Mouse (Mus musculus) c-Kit-positive CD71-positive TER-119-negative erythroid progenitor cells, embryonic 14.5 days (primary cell): ENCODE results near the gene Bsn.
A peak's percentile ranks its signal among the peaks of the same experiment; 100 is the strongest.

Source experiments
- DNase-seq: peaks from one replicate; pipeline ENCODE4 v3.0.0-alpha.2; 2013; ENCODE audit warnings: low read depth

Bsn gene

DNA sequence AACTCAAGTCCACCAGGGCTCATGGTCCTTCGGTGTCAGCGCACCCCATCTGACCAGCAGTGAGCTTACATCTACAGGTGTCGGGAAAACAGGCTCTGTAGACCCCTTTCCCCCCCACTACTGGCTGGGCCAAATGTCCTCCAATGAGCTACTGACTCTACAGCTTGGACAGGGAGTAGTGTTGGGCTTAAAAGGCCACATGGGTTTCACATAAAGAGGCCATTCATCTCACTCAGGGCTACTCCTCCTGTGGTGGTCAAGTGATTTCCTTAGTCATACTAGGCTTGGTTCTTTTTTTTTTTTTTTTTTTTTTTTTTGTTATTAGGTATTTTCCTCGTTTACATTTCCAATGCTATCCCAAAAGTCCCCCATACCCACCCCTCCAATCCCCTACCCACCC lies 66.3 kb downstream of the Bsn start:
- DNase-seq: no peak

DNA sequence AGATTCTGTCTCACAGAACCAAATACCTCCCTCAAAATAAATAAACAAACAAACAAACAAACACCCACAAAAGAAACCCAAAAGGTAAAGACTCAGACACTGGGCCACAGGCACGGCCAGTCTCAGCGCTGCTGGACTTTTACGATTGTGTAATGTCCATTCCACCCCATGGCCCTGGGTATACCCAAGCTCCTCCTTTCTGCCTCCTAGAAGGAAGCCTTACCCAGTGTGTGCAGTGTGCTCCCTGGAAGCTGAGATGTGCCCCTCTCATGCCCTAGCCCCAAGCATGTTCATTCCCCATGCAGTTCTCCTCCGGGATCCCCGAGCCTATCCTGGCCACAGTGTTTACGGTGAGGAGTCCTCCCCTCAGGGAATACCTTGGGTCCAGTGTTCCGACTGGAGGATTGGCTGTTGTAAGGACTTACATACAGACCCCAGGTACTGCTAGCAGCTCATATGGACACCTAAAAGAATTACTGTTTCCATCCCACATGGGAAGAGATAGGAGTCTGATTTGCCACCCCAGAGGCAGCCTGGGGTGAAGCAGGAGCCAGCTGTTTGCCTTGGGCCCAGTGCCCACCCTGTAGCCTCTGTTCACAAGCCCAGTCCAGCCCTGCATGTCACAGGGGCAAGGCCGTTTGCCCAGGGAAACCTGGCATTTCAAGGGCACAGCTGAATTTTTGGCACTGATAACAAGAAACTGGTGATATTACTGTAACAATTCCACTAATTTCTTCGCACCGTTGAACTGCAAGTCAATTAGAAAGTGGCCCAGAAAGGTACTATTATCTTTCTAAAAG lies 68.8 kb downstream of the Bsn start:
- DNase-seq: no peak

- DNase-seq: no peak
Observed at GRCm38 (mm10) chr9:108120671-108121070, 69.5 kb downstream of the Bsn start.

DNA sequence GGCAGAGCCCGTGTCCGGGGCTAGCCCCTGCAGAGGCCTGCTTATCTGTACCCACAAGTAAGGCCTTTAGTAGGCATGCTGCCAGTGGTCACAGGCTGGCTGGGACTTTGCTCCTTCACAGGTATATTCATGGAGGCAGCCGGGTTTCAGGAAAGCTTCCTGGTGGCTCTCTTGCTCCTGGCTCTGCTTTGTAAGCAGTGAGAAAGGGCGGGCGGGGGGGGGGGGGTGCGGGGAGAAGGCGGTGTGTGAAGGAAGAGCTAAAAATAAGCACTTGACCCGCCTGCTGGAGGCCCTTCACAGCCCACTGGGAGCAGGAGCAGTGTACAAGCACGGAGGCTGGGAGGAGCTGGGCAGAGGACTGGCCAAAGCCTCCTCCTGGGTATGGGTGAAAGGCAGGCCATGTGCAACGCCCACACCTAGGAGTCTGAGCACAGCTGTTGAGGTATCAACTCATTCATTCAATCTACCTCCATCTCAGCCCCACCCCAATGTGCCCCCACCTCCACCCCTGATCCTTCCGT lies 70.2 kb downstream of the Bsn start:
- DNase-seq: no peak

- no peak for DNase-seq
Observed at GRCm38 (mm10) chr9:108117143-108117542, 73.0 kb downstream of the Bsn start.

- DNase-seq: no peak
Observed at GRCm38 (mm10) chr9:108115290-108116077, 74.7 kb downstream of the Bsn start.

DNA sequence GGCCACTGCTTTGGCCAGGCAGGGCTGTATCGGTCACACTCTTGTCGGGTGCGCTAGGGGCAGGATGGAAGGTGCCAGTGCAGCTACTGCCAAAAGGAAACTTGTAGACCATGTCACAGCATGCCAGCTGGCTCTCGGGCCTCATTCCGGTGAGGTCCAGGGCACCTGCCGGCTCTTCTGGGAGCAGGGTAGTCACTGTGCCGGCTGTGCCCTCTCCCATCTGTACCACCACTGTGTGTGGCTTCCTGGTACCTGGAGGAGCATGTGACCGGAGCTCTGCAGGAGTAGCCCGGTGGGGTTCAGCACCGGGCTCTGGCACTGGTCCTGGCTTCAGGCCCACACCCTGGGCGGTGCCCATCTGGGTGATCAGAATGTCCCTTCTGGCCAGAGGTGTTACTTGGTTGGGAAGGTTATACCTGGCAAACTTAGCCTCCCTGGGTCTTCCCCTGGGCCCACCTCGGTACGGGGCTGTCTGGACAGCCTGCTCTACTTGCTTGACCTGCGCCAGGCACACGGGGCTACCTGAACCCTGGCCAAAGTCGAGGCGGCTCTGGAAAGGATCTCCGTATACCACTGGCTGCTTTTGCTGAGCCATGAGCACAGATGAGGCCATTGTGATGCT lies 77.4 kb downstream of the Bsn start:
- no peak for DNase-seq

DNA sequence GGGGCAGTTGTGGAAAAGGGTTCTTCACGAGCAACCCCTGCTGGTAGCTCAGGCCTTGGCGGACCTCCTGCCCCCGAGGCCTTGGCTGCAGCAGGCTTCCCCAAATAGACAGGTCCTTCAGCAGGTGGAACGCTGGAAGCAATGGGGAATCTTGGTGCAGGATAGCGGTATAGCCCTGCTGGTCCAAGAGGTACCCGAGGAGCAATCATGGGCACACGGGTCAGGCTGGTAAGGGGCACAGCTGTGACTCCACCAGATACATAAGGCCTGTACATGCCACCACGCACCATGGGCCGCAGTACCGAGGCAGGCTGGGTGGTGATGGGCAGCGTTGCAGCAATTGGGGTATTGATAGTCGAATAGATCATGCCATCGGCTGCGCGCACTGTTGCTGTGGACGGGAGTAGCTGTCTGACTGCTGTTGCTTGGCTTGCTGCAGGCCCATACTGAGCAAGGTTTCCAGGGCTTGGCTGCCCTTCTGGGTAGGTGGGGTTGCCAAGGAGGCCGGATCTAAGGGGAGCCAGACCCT lies 78.5 kb downstream of the Bsn start:
- no peak for DNase-seq

GRCm38 (mm10) chr9:108111101-108111592 lies 79.0 kb downstream of the Bsn start:
- no peak for DNase-seq

GRCm38 (mm10) chr9:108110160-108110559 lies 80.0 kb downstream of the Bsn start:
- DNase-seq: no peak

- no peak for DNase-seq
Observed at GRCm38 (mm10) chr9:108107867-108108266, 82.3 kb downstream of the Bsn start.

GRCm38 (mm10) chr9:108106090-108106489 lies 84.1 kb downstream of the Bsn start:
- no peak for DNase-seq

GRCm38 (mm10) chr9:108105549-108105863 lies 84.7 kb downstream of the Bsn start:
- no peak for DNase-seq

GRCm38 (mm10) chr9:108104766-108105548 lies 85.2 kb downstream of the Bsn start:
- peak; percentile 48 for DNase-seq

DNA sequence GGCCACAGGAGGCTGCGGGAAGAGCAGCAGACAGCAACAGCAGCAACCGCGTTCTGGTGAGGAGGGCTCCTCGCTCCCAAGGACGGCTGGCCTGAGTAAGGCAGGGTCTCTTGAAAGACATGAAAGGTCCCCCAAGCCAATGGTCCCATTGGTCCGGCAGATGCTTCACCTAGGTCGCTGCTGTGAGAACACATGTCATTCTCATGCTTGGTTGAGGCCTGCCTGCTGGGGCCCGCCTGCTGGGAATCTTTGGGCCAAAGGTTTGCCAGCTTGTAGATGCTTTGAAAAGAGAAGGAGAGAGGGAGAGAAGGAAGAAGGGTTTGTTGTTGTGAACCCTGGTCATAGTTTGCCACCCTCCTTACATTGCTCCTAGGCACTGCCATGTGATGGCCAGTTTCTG lies 90.6 kb downstream of the Bsn start:
- DNase-seq: no peak

DNA sequence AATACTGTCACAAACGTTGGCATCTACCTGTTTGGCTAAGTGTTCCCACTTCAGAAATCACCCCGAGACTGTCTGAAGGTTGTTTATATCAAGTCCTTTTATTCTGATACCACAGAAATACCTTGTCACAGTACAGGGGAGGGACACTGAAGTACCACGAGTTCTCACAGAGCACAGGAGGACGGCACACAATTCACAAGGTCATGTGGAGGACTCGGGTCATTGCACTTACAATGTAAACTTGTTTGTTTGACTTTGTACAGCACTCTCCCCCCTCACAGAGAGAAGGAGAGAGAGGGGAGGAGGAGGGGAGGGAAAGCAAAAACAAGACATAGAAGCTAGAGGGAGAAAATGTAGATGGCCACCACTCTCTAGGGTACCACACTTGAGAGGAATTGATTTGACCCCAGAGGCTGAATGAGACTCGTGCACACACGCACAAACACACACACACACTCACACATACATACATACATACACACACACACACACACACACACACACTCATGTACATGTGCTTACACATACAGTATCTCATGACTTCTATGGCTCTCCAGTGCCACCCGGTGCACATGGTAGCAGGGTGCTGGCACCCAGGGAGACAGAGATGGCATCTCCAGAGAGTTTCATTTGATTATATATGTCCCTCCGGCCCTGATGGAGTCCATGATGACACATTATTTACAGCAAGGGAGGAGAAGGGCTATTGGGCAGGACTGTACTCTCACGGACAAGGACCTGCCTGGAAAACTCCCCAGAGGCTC lies 94.1 kb downstream of the Bsn start:
- DNase-seq: no peak

GRCm38 (mm10) chr9:108095518-108095917 lies 94.7 kb downstream of the Bsn start:
- peak; percentile 79 for DNase-seq

DNA sequence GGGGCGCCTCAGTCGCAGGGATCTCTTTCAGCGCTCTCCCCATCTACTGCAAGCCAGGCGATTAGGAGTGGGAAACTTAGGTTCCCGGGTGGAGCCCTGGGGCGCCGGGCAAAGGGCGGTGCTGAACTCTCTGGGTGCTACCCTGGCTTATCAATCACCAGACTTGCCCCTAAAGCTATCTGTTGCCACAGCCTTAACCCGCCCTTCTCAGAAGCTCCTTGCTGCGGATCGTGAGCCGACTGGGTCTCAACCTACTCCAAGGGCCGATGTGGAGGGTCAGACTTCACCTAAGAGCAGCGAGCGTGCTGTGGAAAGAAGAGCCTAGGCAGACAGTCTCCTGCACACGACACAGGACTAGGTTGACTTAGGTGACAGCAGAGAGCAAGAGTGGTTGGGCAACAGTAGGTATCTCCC lies 95.2 kb downstream of the Bsn start:
- DNase-seq: peak; percentile 87

DNA sequence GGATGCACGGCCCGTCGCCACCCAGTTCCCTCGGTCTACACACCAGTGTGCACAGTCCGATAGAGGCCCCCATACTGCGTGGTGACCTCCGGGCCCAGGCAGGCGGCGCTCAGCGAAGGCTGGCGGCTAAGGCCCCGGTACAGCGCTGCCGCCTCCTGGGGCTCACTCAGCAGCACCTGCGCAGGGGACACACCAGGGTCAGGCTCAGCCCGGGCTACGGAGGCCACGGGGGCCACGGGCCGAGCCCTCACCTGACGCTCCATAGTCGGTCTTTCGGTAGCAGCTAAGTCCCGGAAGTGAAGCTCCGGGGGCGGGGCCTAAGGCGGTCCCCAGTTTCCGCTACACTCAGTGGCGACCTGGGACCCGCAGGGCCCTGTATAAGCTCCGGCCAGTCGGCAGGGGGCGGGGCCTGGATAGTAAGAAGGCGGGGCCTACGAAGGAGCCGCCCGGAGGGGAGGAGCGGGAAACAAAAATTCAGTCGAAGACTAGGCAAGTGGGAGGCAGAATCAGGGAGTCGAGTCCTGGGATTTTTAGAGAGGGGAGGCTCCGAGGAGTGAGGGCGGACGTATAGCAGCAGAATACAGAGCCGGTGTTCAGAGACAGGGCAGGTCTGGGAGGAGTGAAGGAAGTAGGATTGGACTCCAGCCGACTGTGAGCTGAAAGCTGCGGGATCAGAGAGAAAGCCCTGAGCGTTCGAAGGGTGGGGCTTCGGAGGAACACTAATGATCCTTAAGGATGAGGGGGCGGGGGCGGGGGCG lies 95.8 kb downstream of the Bsn start, which contains the start of gene Apeh:
Apeh (minus strand) TSS at position 423 of the 758 bp plus-strand sequence.
- DNase-seq: peak; percentile 96

GRCm38 (mm10) chr9:108093586-108093985 lies 96.6 kb downstream of the Bsn start:
- DNase-seq: no peak
